Mouse (Mus musculus): ENCODE results near the gene Unc13a. TPM values are rescaled to one million over a fixed set of nuclear protein-coding genes. Genes with fewer than 3 reads are reported as not detected.

The Unc13a gene
- polyA plus RNA-seq, 1 experiment from 2014 or later, result 17.1 TPM

DNA sequence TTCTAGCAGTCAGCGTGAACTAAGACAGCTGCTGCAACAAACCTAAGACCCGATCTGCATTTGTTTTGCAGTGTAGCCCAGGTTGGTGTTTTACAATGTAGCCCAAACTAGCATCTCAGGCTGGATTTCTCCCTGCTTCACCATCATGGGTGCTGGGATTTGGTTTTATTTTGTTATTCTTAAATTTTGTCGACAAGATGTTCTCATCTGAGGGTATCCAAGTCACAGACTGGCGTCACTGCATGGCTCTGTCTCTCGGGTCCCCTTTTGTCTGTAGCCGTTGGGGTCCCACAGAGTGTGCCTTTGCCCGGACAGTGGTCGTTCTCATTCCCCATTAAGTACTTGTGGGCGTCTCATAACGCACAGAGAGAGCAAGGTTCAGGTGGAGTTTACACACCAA is 13.1 kb upstream of the Unc13a start:
- H3K9me3 ChIP-seq, result no peaks in the 10 kb centered on the region
- H3K36me3 ChIP-seq, result no peaks in the 10 kb centered on the region
- H3K4me2 ChIP-seq (replicated peaks), result no peak overlapping the region
- peaks cover 100% of the 10 kb centered on the region for H3K27me3 ChIP-seq
- peaks cover 27% of the 10 kb centered on the region for H3K4me1 ChIP-seq (replicated peaks)
- no peak overlapping the region for H3K4me3 ChIP-seq (replicated peaks)
- H3K9ac ChIP-seq (replicated peaks), result no peak overlapping the region
- H3K27ac ChIP-seq, result no peak overlapping the region
- WGBS, result 9% methylated on average over 10 of the region's 10 CpGs
- no peak for ATAC-seq

DNA sequence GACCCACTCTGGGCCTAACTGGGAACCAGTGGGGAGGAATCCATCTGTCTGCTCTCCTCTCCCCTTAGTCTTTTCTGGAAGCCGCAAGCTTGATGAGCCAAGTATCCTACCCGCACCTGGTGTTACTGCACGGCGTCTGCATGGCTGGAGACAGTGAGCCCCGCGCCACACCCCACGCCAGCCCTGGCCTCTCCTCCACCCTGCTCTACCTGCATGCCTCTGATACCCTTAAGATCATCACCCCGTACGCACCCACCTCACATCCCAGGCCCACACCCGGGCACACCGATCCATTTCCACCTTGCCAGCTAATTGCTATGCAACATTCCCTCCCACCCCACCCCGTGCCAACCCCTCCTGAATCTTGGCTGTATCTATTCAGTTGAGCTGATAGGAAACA is 11.3 kb upstream of the Unc13a start:
- H3K27me3 ChIP-seq, result peaks cover 100% of the 10 kb centered on the region
- H3K4me2 ChIP-seq (replicated peaks), result no peak overlapping the region
- ATAC-seq, result no peak
- peaks cover 30% of the 10 kb centered on the region for H3K4me1 ChIP-seq (replicated peaks)
- 53% methylated on average over 12 of the region's 12 CpGs for WGBS
- no peaks in the 10 kb centered on the region for H3K9me3 ChIP-seq
- H3K9ac ChIP-seq (replicated peaks), result no peak overlapping the region
- H3K4me3 ChIP-seq (replicated peaks), result no peak overlapping the region
- H3K27ac ChIP-seq, result no peak overlapping the region
- no peaks in the 10 kb centered on the region for H3K36me3 ChIP-seq

GRCm38 (mm10) chr8:71681369-71681915 is 9.9 kb upstream of the Unc13a start:
- Histone ChIP-seq H3K4me2 (replicated peaks) (no peak overlapping the region), H3K4me1 (replicated peaks) (peaks cover 22% of the 10 kb centered on the region), H3K36me3 (no peaks in the 10 kb centered on the region), H3K27me3 (peaks cover 99% of the 10 kb centered on the region), H3K9ac (replicated peaks) (no peak overlapping the region), H3K27ac (no peak overlapping the region), H3K4me3 (replicated peaks) (no peak overlapping the region), H3K9me3 (no peaks in the 10 kb centered on the region)
- WGBS, result 2% methylated on average over 18 of the region's 18 CpGs
- no peak for ATAC-seq

DNA sequence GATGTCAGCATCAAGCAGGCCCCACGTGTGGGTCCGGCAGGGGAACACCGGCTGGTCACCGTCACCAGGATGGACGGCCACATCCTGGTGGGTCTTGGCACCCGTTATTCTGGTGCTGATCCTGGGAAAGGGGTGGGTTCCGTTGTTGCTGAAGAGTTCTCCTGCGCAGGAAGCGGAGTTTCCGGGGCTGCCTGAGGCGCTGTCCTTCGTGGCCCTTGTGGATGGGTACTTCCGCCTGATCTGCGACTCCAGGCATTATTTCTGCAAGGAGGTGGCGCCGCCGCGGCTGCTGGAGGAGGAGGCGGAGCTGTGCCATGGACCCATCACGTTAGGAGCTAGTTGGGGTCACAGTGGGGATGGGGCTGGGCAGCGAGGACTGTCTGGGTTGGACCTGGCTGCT is 8.9 kb upstream of the Unc13a start:
- Histone ChIP-seq H3K9ac (replicated peaks) (no peak overlapping the region), H3K36me3 (no peaks in the 10 kb centered on the region), H3K27ac (no peak overlapping the region), H3K4me3 (replicated peaks) (no peak overlapping the region), H3K9me3 (no peaks in the 10 kb centered on the region), H3K4me1 (replicated peaks) (peaks cover 21% of the 10 kb centered on the region), H3K27me3 (peaks cover 94% of the 10 kb centered on the region), H3K4me2 (replicated peaks) (0 out of 2 replicates have a peak overlapping the region, but pooled peaks have one; percentile 13)
- 4% methylated on average over 21 of the region's 21 CpGs for WGBS
- no peak for ATAC-seq

- H3K4me3 ChIP-seq (replicated peaks), result peak overlapping the region; percentile 31
- peaks cover 20% of the 10 kb centered on the region for H3K4me1 ChIP-seq (replicated peaks)
- H3K36me3 ChIP-seq, result no peaks in the 10 kb centered on the region
- H3K27ac ChIP-seq, result no peak overlapping the region
- H3K9me3 ChIP-seq, result no peaks in the 10 kb centered on the region
- H3K4me2 ChIP-seq (replicated peaks), result peak overlapping the region; percentile 48
- ATAC-seq, result no peak
- WGBS, result 2% methylated on average over 46 of the region's 46 CpGs
- peaks cover 91% of the 10 kb centered on the region for H3K27me3 ChIP-seq
- H3K9ac ChIP-seq (replicated peaks), result peak overlapping the region; percentile 28; the same call in 1 of the 2 replicates
Measured at GRCm38 (mm10) chr8:71679550-71680168, 8.1 kb upstream of the Unc13a start.

DNA sequence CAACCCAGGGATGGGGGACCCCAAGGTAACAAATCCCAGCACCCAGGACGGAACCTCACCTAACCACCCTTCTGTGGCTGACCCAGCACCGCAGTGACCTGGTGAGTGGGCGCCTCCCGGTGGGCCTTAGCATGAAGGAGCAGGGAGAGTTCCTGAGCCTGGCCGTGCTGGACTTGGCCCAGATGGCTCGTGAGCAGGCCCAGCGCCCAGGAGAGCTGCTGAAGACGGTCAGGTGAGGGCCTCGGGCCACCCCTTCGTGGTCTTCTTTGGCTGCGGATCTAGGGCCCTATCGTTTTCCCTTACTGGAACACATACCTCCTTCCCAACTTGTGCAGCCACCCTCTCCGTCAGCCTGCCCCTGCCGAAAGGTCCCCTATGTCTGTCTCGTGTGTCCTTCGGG is 7.6 kb upstream of the Unc13a start:
- Histone ChIP-seq H3K9me3 (no peaks in the 10 kb centered on the region), H3K36me3 (no peaks in the 10 kb centered on the region), H3K4me1 (replicated peaks) (peaks cover 20% of the 10 kb centered on the region), H3K4me3 (replicated peaks) (peak overlapping the region; percentile 31), H3K27me3 (peaks cover 87% of the 10 kb centered on the region), H3K9ac (replicated peaks) (peak overlapping the region; percentile 28; the same call in 1 of the 2 replicates), H3K27ac (no peak overlapping the region), H3K4me2 (replicated peaks) (peak overlapping the region; percentile 48)
- 10% methylated on average over 16 of the region's 16 CpGs for WGBS
- no peak for ATAC-seq

GRCm38 (mm10) chr8:71678216-71678615 is 6.7 kb upstream of the Unc13a start:
- H3K9ac ChIP-seq (replicated peaks), result no peak overlapping the region
- H3K9me3 ChIP-seq, result no peaks in the 10 kb centered on the region
- no peak overlapping the region for H3K4me3 ChIP-seq (replicated peaks)
- H3K27me3 ChIP-seq, result peaks cover 80% of the 10 kb centered on the region
- no peak for ATAC-seq
- no peaks in the 10 kb centered on the region for H3K36me3 ChIP-seq
- no peak overlapping the region for H3K27ac ChIP-seq
- WGBS, result 55% methylated on average over 4 of the region's 4 CpGs
- H3K4me1 ChIP-seq (replicated peaks), result peaks cover 20% of the 10 kb centered on the region
- no peak overlapping the region for H3K4me2 ChIP-seq (replicated peaks)

DNA sequence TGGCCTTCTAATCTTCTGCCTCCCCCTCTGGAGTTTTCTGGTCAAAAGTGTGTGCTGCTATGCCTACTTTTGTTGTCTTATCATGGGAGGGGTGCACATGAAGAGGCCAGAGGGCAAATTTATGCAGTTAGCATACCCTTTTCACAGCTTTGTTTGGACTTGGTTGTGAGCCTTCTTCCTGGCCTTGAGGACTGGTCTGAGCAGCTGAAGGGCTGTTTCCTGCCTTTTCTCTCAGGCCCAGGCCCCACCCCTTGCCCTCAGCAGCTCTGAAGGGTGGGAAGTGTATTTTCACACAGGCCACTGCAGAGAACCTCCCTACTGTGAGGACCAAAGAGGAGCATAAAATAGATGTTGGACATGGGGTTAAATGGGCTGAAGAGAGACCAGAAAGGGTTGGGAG is 6.0 kb upstream of the Unc13a start:
- Histone ChIP-seq H3K27me3 (peaks cover 74% of the 10 kb centered on the region), H3K36me3 (no peaks in the 10 kb centered on the region), H3K27ac (no peak overlapping the region), H3K4me3 (replicated peaks) (no peak overlapping the region), H3K9ac (replicated peaks) (no peak overlapping the region), H3K4me2 (replicated peaks) (no peak overlapping the region), H3K9me3 (no peaks in the 10 kb centered on the region), H3K4me1 (replicated peaks) (peaks cover 20% of the 10 kb centered on the region)
- no peak for ATAC-seq

DNA sequence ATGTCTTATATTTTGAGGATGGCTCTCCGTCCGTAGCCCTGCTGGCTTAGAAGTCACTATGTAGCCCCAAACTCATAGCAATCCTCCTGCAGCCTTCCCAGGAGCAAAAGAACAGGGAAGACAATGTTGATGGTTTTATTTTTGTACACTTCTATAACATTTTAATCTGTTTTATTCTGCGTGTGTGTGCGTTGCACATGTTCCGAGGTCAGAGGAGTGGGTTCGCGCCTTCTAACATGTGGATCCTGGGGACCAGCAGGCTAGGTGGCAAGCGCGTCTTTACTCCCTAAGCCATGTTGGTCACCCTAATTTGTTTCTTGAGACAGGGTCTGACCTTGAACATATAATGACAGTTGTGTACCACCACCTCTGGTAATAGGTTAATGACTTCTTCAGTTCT is 5.2 kb upstream of the Unc13a start:
- Histone ChIP-seq H3K4me2 (replicated peaks) (peak overlapping the region; percentile 90), H3K27ac (no peak overlapping the region), H3K36me3 (no peaks in the 10 kb centered on the region), H3K9me3 (no peaks in the 10 kb centered on the region), H3K9ac (replicated peaks) (peak overlapping the region; percentile 74; the same call in 1 of the 2 replicates), H3K4me3 (replicated peaks) (peak overlapping the region; percentile 64), H3K27me3 (peaks cover 66% of the 10 kb centered on the region), H3K4me1 (replicated peaks) (peaks cover 24% of the 10 kb centered on the region)
- no peak for ATAC-seq
- WGBS, result 55% methylated on average over 9 of the region's 9 CpGs

DNA sequence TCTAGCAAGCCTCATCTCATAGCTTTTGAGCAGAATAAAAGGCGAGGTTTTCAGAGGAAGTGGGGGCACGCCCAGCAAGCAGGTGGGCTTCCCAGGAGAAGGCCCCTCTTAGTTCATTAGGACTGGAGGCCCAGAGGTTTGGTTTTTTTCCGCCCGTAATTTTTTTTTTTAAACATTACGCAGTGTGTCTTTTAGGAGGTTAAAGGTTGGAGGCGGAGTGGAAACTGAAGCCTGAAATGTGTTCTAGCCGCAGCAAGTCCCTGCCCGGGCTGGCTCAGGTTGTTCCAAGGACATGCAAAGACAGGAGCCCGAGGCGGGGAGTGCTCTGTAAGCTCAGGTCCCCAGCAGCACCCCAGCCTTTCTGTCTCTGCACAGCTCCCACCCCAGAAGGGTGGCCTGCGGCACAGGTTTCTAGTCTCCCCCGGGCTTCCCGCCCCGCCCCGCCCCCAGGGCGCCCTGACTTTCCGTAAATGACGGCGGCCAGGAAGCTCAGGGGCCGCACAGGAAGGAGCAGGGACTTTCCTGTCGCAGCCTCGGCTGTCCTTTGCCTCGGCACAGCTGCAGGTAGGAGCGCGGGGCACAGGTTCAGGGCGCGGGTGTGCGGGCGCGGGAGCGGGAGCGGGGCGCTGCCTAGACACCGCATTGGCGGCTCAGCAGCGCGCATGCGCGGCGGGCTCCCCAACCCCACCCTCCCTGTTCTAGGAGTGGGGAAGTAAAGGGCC is 4.6 kb upstream of the Unc13a start, which contains the start of gene Jak3:
Jak3 (plus strand) TSS at position 277 of the 722 bp plus-strand sequence.
- ATAC-seq, result peak; percentile 43
- H3K36me3 ChIP-seq, result no peaks in the 10 kb centered on the region
- peak within 1 kb of the TSS; percentile 90 for H3K4me2 ChIP-seq (replicated peaks)
- peak within 1 kb of the TSS; percentile 64 for H3K4me3 ChIP-seq (replicated peaks)
- H3K9me3 ChIP-seq, result no peaks in the 10 kb centered on the region
- H3K4me1 ChIP-seq (replicated peaks), result peaks cover 24% of the 10 kb centered on the region
- H3K9ac ChIP-seq (replicated peaks), result peak within 1 kb of the TSS; percentile 74
- H3K27me3 ChIP-seq, result peaks cover 60% of the 10 kb centered on the region
- peak within 1 kb of the TSS; percentile 44; the same call in 1 of the 2 replicates for H3K27ac ChIP-seq
- WGBS, result 3% methylated on average over 37 of the region's 40 CpGs

- H3K4me1 ChIP-seq (replicated peaks), result peaks cover 22% of the 10 kb centered on the region
- 22% methylated on average over 9 of the region's 9 CpGs for WGBS
- H3K27ac ChIP-seq, result no peak overlapping the region
Measured at GRCm38 (mm10) chr8:71675456-71676019, 4.0 kb upstream of the Unc13a start.

GRCm38 (mm10) chr8:71674071-71674470 is 2.5 kb upstream of the Unc13a start:
- Histone ChIP-seq H3K27ac (no peak overlapping the region), H3K4me1 (replicated peaks) (peaks cover 26% of the 10 kb centered on the region), H3K9ac (replicated peaks) (no peak overlapping the region), H3K4me3 (replicated peaks) (no peak overlapping the region), H3K4me2 (replicated peaks) (no peak overlapping the region), H3K36me3 (no peaks in the 10 kb centered on the region), H3K27me3 (peaks cover 46% of the 10 kb centered on the region), H3K9me3 (no peaks in the 10 kb centered on the region)
- WGBS, result 71% methylated on average over 2 of the region's 2 CpGs
- no peak for ATAC-seq

More at GRCm38 (mm10) chr8:71675456-71676019, 4.0 kb upstream of the Unc13a start:
- H3K9ac ChIP-seq (replicated peaks), result peak overlapping the region; percentile 74; the same call in 1 of the 2 replicates
- peak overlapping the region; percentile 64 for H3K4me3 ChIP-seq (replicated peaks)
- no peaks in the 10 kb centered on the region for H3K36me3 ChIP-seq
- H3K9me3 ChIP-seq, result no peaks in the 10 kb centered on the region
- peaks cover 54% of the 10 kb centered on the region for H3K27me3 ChIP-seq
- ATAC-seq, result no peak
- H3K4me2 ChIP-seq (replicated peaks), result peak overlapping the region; percentile 90

Data from midbrain, embryonic 13.5 days (tissue).